Mouse (Mus musculus) lung, embryonic 14.5 days (tissue): ENCODE data around the gene B3galt1. TPM values are rescaled to one million over a fixed set of nuclear protein-coding genes. Genes with fewer than 3 reads are reported as not detected.

Source experiments
- ATAC-seq: fragments of 200-750 bp; cut with Nextera tagmentation; 2 replicates; pipeline ENCODE4 v1.8.0; 2017; ENCODE audit warnings: mild to moderate bottlenecking, moderate TSS enrichment, moderate library complexity; ENCODE audit not compliant: insufficient read depth
- DNase-seq: peaks from one replicate; pipeline ENCODE4 v3.0.0-alpha.2; 2015
- H3K27ac ChIP-seq: fragments of 300-500 bp; sonication (generic); 2 replicates; pipeline ENCODE4 v1.5.1; 2014; ENCODE audit warnings: low read depth, mild to moderate bottlenecking, moderate library complexity
- H3K27me3 ChIP-seq: fragments of 300-500 bp; sonication (generic); 2 replicates; pipeline ENCODE4 v1.6.1; 2014; ENCODE audit warnings: low read length, control low read depth; ENCODE audit not compliant: insufficient read depth
- H3K36me3 ChIP-seq: fragments of 300-500 bp; sonication (generic); 2 replicates; pipeline ENCODE4 v1.6.1; 2014; ENCODE audit warnings: control low read depth; ENCODE audit not compliant: insufficient read depth
- H3K4me1 ChIP-seq: fragments of 300-500 bp; sonication (generic); 2 replicates; pipeline ENCODE4 v1.6.1; 2014; ENCODE audit warnings: antibody characterized with exemption, control low read depth; ENCODE audit not compliant: insufficient read depth
- H3K4me2 ChIP-seq: fragments of 300-500 bp; sonication (generic); 2 replicates; pipeline ENCODE4 v1.6.1; 2014; ENCODE audit warnings: mild to moderate bottlenecking
- H3K4me3 ChIP-seq: fragments of 300-500 bp; sonication (generic); 2 replicates; pipeline ENCODE4 v1.5.1; 2014; ENCODE audit warnings: low read depth, low read length
- H3K9ac ChIP-seq: fragments of 300-500 bp; sonication (generic); 2 replicates; pipeline ENCODE4 v1.6.1; 2014
- H3K9me3 ChIP-seq: fragments of 300-500 bp; sonication (generic); 2 replicates; pipeline ENCODE4 v1.6.1; 2016; ENCODE audit warnings: low read depth, low read length, control low read depth
- CTCF ChIP-seq: IDR thresholded peaks from 2 replicates; pipeline ENCODE4 v1.5.1; 2016; ENCODE audit warnings: antibody characterized with exemption, low read depth
- WGBS: fragments of 180-500 bp; shearing (Covaris S2); extraction: QIAGEN DNeasy Blood & Tissue Kit; methylation state at CpG from one replicate; pipeline ENCODE4 v1.1.7; 2014; 5-methylcytosine and 5-hydroxymethylcytosine counted together
- polyA plus RNA-seq: library from polyadenylated mRNA; unstranded; fragments of >200 nt; fragmentation: Nextera tagmentation; extraction: Ambion mirVana; gene quantifications from 2 replicates; pipeline ENCODE4 v1.2.1, GENCODE M21; 2014

B3galt1 gene
- polyA plus RNA-seq, 1 experiment from 2014 or later: 3.4 TPM

DNA sequence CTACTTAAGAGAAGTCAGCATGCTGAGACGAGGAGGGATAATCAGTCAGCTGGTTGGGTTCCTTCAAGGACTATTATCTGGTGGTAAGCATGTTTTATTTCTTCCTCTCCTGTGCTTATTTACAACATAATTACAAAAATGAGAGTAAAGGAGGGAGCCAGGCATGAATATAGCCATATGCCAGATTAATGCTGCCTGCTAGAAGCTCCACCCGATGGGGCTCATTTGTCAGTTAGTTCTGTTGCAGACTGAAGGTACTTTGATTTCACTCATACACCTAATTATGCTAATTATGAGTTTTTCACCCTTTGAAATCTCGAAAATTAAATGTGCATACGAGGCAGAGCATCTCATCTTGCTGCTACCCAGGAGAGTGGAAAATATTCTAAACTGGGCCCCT is 539.0 kb downstream of the B3galt1 start:
- Histone ChIP-seq H3K4me2 (no peak overlapping the region), H3K4me1 (no peaks in the 10 kb centered on the region), H3K9me3 (no peaks in the 10 kb centered on the region), H3K9ac (no peak overlapping the region), H3K36me3 (no peaks in the 10 kb centered on the region), H3K4me3 (no peak overlapping the region), H3K27ac (no peak overlapping the region), H3K27me3 (no peaks in the 10 kb centered on the region)
- no peak for DNase-seq
- no peak for TF ChIP-seq CTCF
- WGBS: 64% methylated on average over 4 of the region's 4 CpGs
- ATAC-seq: no peak

DNA sequence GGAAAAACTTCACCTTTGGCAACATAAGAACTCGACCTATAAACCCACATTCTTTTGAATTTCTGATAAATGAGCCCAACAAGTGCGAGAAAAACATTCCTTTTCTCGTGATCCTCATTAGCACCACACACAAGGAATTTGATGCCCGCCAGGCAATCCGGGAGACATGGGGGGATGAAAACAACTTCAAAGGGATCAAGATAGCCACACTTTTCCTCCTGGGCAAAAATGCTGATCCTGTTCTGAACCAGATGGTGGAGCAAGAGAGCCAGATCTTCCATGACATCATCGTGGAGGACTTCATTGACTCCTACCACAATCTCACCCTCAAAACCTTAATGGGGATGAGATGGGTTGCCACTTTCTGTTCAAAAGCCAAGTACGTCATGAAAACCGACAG is 552.4 kb downstream of the B3galt1 start:
- Histone ChIP-seq H3K9me3 (no peaks in the 10 kb centered on the region), H3K36me3 (no peaks in the 10 kb centered on the region), H3K4me1 (no peaks in the 10 kb centered on the region), H3K4me2 (no peak overlapping the region), H3K27ac (no peak overlapping the region), H3K9ac (no peak overlapping the region), H3K27me3 (no peaks in the 10 kb centered on the region), H3K4me3 (no peak overlapping the region)
- DNase-seq: no peak
- ATAC-seq: no peak
- TF ChIP-seq CTCF: 0 out of 2 replicates have a peak, but pooled peaks have one; percentile 7
- WGBS: 70% methylated on average over 8 of the region's 8 CpGs

DNA sequence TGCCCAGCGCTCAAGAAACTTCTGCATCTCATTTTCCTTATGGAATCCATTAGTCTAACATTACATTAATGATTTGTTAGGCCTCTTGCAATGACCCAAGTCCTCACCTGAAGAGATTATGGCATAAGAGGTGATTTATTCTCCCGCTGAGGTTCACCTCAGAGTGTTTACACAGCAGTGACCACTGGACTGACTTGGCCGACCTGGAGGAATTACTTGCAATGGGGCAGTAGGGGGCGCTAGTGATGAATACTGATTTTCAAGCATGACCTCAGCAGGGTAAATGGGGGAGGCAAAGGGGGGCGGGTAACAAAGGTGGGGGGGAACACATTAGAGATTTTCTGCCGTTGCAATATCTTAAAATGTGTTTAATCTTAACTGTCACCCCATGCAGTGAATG is 559.1 kb downstream of the B3galt1 start:
- Histone ChIP-seq H3K4me1 (no peaks in the 10 kb centered on the region), H3K9ac (no peak overlapping the region), H3K9me3 (peaks cover 4% of the 10 kb centered on the region; the same call in 1 of the 2 replicates), H3K27ac (no peak overlapping the region), H3K4me2 (no peak overlapping the region), H3K4me3 (no peak overlapping the region), H3K27me3 (no peaks in the 10 kb centered on the region), H3K36me3 (no peaks in the 10 kb centered on the region)
- WGBS: 44% methylated on average over 6 of the region's 6 CpGs
- no peak for TF ChIP-seq CTCF
- peak; percentile 8 for DNase-seq
- no peak for ATAC-seq

DNA sequence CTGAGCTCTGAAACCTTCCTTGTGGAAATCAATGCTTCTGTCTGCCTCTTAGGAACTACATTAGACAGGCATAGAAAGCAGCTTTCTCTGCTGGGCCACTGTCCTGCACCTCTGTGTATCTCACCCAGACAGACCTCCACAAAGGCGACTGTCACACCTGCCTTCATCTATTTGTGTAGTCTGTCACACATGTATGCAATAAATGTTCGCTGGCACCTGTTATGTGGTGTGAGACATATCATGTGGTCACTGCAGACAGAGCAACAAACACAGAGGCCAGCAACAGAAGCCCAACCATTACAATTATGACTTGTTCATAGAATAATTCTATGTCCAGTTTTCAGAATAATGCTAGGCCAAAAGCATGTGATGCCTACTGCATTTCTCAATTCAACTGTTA is 575.4 kb downstream of the B3galt1 start:
- Histone ChIP-seq H3K4me2 (no peak overlapping the region), H3K27me3 (no peaks in the 10 kb centered on the region), H3K4me1 (no peaks in the 10 kb centered on the region), H3K4me3 (no peak overlapping the region), H3K27ac (no peak overlapping the region), H3K9me3 (no peaks in the 10 kb centered on the region; the same call in 1 of the 2 replicates), H3K9ac (no peak overlapping the region), H3K36me3 (no peaks in the 10 kb centered on the region)
- TF ChIP-seq CTCF: no peak
- WGBS: 73% methylated on average over 2 of the region's 2 CpGs
- ATAC-seq (no peak), DNase-seq (no peak)

DNA sequence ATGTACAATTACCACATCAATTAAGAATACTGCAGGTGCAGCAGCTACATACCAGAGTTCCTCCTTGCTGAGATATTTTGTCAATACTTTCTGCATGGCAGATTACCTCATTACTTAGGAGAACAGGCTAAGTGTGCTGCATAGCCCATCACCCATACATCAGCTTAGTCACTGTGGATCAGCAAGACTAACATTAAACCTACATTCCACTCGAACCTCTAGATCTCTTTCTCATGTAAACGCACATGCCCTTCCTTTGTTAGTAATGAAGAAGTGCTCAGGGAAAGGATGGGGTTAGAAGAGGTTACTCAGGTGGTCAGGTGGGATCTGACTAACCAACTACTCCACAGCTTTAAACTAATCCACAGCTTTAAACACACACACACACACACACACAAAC is 577.6 kb downstream of the B3galt1 start:
- H3K4me2 ChIP-seq: no peak overlapping the region
- H3K27ac ChIP-seq: no peak overlapping the region
- no peaks in the 10 kb centered on the region for H3K4me1 ChIP-seq
- no peak for TF ChIP-seq CTCF
- H3K9ac ChIP-seq: no peak overlapping the region
- WGBS: 70% methylated on average over 2 of the region's 2 CpGs
- H3K27me3 ChIP-seq: no peaks in the 10 kb centered on the region
- DNase-seq: no peak
- H3K4me3 ChIP-seq: no peak overlapping the region
- H3K9me3 ChIP-seq: no peaks in the 10 kb centered on the region; the same call in 1 of the 2 replicates
- H3K36me3 ChIP-seq: no peaks in the 10 kb centered on the region
- ATAC-seq: no peak

DNA sequence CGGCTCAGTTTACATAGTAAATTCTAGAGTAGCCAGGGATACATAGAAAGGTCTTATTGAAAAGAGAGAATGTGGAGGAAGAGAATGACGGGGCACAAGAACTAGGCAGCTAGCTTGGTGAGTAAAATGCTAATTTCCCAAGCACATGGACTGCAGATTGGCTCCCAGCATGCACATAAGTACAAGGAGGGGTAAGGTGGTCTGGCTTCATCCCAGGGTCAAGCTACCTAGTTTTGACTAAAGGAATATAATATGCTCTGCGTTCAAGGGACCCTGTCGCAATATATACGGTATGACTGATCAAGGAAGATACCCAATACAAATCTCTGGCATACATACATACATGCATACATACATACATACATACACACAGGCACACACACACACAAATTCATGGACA is 594.1 kb downstream of the B3galt1 start:
- Histone ChIP-seq H3K36me3 (no peaks in the 10 kb centered on the region), H3K4me1 (no peaks in the 10 kb centered on the region), H3K4me2 (no peak overlapping the region), H3K9me3 (no peaks in the 10 kb centered on the region), H3K27me3 (no peaks in the 10 kb centered on the region), H3K27ac (no peak overlapping the region), H3K4me3 (no peak overlapping the region), H3K9ac (no peak overlapping the region)
- no peak for TF ChIP-seq CTCF
- WGBS: 89% methylated on average over 5 of the region's 5 CpGs
- no peak for DNase-seq
- ATAC-seq: no peak

DNA sequence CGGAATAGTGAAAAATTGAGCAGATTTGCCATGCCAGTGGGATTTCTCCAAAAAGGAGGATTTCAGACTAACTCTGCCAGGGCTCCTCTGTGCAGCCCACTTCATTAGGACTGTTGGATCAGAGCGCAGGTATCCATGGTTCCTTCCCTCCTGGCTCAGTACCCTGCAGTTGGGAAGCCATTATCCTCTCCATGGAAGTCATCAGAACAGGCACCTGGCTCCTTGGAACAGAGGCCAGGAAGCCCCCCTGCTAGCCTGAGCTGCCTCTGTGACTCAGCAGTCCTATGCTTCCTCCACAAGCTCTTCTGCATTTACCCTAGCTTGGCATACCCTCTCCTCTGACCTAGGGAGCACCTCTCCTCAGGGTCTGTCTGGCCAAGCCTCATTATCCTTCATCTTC is 594.9 kb downstream of the B3galt1 start:
- WGBS: 74% methylated on average over 2 of the region's 2 CpGs
- no peak for ATAC-seq

DNA sequence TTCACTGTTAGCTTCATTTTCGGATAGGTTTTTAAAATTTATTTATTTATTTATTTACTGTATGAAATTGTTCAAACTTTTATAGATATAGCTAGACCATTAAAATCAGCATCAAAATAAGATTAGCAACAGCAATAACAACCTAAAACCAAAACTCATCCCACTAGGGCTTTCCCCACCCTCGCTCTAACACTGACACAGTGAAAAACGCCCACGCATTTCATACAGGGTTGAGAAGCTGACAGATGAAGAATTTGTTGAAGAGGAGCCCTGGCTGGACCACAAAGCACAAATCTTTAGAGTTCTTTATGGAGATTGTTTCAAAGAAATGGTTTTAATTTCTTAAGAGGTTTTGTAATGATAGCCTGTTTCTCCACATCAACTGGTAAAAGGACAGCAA is 596.3 kb downstream of the B3galt1 start:
- no peaks in the 10 kb centered on the region for H3K36me3 ChIP-seq
- H3K27ac ChIP-seq: no peak overlapping the region
- no peak overlapping the region for H3K4me3 ChIP-seq
- H3K4me2 ChIP-seq: no peak overlapping the region
- H3K9ac ChIP-seq: no peak overlapping the region
- 75% methylated on average over 4 of the region's 4 CpGs for WGBS
- no peak for ATAC-seq
- H3K9me3 ChIP-seq: no peaks in the 10 kb centered on the region; the same call in 1 of the 2 replicates
- no peaks in the 10 kb centered on the region for H3K27me3 ChIP-seq
- no peak for TF ChIP-seq CTCF
- H3K4me1 ChIP-seq: no peaks in the 10 kb centered on the region
- no peak for DNase-seq

More for the DNA sequence above, 594.9 kb downstream of the B3galt1 start:
- no peaks in the 10 kb centered on the region; the same call in 1 of the 2 replicates for H3K9me3 ChIP-seq
- TF ChIP-seq CTCF: no peak
- H3K27ac ChIP-seq: no peak overlapping the region
- no peaks in the 10 kb centered on the region for H3K4me1 ChIP-seq
- H3K4me2 ChIP-seq: no peak overlapping the region
- H3K36me3 ChIP-seq: no peaks in the 10 kb centered on the region
- H3K9ac ChIP-seq: no peak overlapping the region
- no peak for DNase-seq
- no peak overlapping the region for H3K4me3 ChIP-seq
- H3K27me3 ChIP-seq: no peaks in the 10 kb centered on the region
